Mouse (Mus musculus) cerebellum, adult 2 months (tissue): ENCODE data around the gene Foxo1. TPM values are rescaled to one million over a fixed set of nuclear protein-coding genes. Genes with fewer than 3 reads are reported as not detected.

ENCODE experiments used
- DNase-seq, 2 experiments: peaks; one replicate each; pipeline ENCODE4 v3.0.0; 2021
- H3K27ac ChIP-seq: fragments of 200-500 bp; 2 replicates; pipeline ENCODE4 v1.5.1; 2012; ENCODE audit warnings: low read length, control low read depth, inconsistent platforms; ENCODE audit not compliant: insufficient read depth
- H3K27me3 ChIP-seq: fragments of 200-500 bp; 2 replicates; pipeline ENCODE4 v1.6.1; 2012; ENCODE audit warnings: inconsistent platforms, mild to moderate bottlenecking, low read length, moderate library complexity; ENCODE audit not compliant: control insufficient read depth, insufficient read depth
- H3K4me1 ChIP-seq: fragments of 200-500 bp; 2 replicates; pipeline ENCODE4 v1.6.1; 2011; ENCODE audit warnings: low read length; ENCODE audit not compliant: control insufficient read depth, insufficient read depth
- H3K4me3 ChIP-seq: fragments of 200-500 bp; replicated peaks from 2 replicates; pipeline ENCODE3; 2011; ENCODE audit warnings: mild to moderate bottlenecking, low read depth, low read length, control low read depth; ENCODE audit not compliant: insufficient read depth
- CTCF ChIP-seq: fragments of 200-500 bp; IDR thresholded peaks from 2 replicates; pipeline ENCODE4 v1.5.1; 2011; ENCODE audit warnings: low read depth, mild to moderate bottlenecking, control low read depth, low read length, moderate library complexity, borderline replicate concordance; ENCODE audit not compliant: insufficient read depth
- POLR2A ChIP-seq: fragments of 200-500 bp; IDR thresholded peaks from 2 replicates; pipeline ENCODE4 v1.6.1; 2011; ENCODE audit warnings: low read length, control low read depth, borderline replicate concordance; ENCODE audit not compliant: insufficient read depth
- WGBS: fragments of 180-500 bp; shearing (Covaris S2); methylation state at CpG from one replicate; pipeline ENCODE4 v1.1.7; 2018; 5-methylcytosine and 5-hydroxymethylcytosine counted together
- polyA plus RNA-seq: library from polyadenylated mRNA; depleted of rRNA; stranded (reverse); fragments of >200 nt; gene quantifications from 2 replicates; pipeline ENCODE4 v1.2.3, GENCODE M21; 2012

Foxo1 gene
- polyA plus RNA-seq, 1 experiment = 5.4 TPM

DNA sequence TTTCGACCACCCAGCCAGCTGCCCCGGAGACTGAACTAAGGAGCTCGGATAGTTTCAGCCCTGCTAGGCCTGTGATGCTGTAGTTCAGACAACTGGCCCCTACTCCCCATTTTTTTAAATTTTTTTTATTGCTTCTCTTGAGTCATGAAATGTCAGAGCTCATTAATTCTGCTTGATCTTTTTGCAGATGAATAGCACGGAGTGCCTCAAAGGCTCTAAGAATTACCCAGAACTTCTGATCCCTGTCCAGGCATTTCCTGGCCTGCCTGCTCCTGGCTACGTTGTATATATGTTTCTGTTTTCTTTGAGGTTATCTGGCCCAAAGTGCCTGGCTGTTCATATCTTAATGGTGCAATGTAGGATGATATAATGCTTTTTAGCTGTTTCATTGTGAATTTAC lies 108.8 kb downstream of the Foxo1 start:
- TF ChIP-seq POLR2A = no peak
- no peak for TF ChIP-seq CTCF
- Histone ChIP-seq H3K4me3 (no peak overlapping the region), H3K4me1 (no peaks in the 10 kb centered on the region), H3K27ac (no peak overlapping the region), H3K27me3 (no peaks in the 10 kb centered on the region)
- no peak for DNase-seq
- 27% methylated on average over 5 of the region's 5 CpGs for WGBS

DNA sequence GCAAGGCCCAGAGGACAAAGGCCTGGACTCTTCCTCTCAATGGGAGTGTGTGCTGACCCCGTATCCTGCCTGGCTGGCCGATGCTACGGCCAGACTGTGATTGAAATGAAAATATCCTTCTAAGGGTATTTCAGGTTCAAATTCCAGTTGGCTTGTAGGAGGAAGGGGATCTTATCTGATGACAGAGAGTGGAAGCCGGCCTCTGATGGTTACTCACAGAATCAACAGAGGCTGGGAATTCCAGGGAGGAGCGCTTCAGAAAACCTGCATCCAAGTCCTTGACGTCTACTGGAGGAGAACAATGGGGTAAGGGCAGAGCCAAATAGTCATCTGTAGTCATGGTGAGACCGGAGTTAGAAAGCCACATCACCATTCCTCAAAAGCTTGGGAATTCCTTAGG lies 115.2 kb downstream of the Foxo1 start:
- H3K4me3 ChIP-seq = no peak overlapping the region
- no peaks in the 10 kb centered on the region; the same call in 1 of the 2 replicates for H3K4me1 ChIP-seq
- H3K27ac ChIP-seq = no peak overlapping the region
- no peaks in the 10 kb centered on the region for H3K27me3 ChIP-seq
- TF ChIP-seq CTCF (no peak), POLR2A (no peak)
- no peak for DNase-seq
- WGBS = 80% methylated on average over 7 of the region's 7 CpGs

DNA sequence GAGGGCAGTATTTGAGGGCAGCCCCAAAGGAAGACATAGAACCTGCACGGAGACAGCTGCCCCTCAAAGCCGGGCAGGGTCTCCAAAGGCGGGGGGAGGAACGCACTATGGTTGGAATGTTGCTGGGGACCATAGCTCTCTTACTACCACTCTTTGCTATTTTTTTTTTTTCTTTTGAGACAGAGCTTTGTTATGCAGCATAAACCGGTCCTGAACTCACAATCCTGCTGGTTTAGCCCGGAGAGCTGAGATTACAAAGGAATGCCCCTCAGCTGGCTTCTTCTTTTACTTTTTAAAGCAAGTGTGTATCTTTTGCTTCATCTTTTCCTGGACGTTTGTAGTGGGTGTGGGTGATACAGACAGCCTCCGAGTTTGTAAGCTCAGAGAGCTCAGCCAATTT lies 118.2 kb downstream of the Foxo1 start:
- Histone ChIP-seq H3K27me3 (no peaks in the 10 kb centered on the region), H3K27ac (no peak overlapping the region), H3K4me3 (no peak overlapping the region), H3K4me1 (peaks cover 5% of the 10 kb centered on the region)
- WGBS = 73% methylated on average over 8 of the region's 8 CpGs
- TF ChIP-seq CTCF (no peak), POLR2A (no peak)
- DNase-seq = no peak

DNA sequence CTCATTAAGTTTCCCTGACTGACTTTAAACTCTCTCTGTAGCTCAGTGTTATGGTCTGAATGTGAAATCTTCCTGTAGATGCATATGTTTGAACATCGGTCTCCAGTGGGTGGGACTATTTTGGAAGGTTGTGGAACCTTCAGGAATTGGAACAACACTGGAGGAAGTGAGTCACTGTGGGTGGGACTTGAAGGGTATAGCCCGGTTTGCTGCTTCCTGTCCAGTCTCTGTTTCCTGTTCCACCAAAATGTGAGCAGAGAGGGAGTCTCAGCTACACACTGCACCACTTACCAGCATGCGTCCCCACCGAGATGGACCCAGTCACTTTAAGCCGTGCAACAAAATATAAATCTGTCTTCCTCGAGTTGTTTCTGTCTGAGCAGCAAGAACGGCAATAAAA lies 122.2 kb downstream of the Foxo1 start:
- peaks cover 13% of the 10 kb centered on the region for H3K4me1 ChIP-seq
- H3K27ac ChIP-seq = no peak overlapping the region
- TF ChIP-seq CTCF (no peak), POLR2A (no peak)
- H3K27me3 ChIP-seq = no peaks in the 10 kb centered on the region
- 97% methylated on average over 7 of the region's 7 CpGs for WGBS
- no peak overlapping the region for H3K4me3 ChIP-seq
- no peak for DNase-seq

DNA sequence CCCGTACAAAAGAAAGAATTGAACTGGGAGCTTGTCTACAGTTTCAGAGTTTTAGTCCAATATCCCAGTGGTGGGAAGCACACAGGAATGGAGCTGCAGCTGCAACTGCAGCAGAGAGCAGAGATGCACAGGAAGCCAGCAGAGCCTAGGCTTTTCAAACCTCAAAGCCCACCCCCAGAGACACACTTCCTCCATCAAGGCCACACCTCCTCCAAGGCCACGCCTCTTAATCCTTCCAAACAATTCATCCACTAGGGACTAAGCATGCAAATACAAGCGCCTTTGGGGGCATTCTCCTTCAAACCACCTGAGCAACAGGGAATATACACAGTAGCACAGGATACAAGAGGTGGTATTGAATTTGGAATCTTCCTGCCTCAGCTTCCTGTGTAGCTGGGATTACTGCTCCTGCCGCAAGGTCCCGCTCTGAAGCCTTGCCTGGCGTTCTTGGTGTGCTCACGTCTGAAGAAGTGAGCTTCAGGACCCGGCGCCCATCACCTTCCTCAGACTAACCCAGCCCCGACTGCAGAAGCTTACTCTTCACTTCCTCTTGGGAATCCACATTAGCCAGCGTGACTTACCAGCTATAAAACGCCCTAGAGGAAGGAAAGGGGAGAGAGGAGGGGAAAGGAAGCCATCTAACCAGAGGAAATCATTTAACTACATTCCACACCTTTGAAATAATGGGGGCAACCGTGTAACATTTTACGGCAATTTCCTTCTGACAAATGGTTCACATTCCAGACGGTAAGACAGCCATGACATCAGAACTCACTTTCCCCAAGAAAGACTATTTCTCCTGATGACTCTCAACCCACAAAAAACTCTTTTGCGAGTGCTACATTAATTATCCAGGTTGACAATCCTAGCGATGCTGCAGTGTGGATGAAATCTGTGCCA lies 122.9 kb downstream of the Foxo1 start:
- no peak overlapping the region for H3K4me3 ChIP-seq
- 85% methylated on average over 17 of the region's 17 CpGs for WGBS
- H3K4me1 ChIP-seq = peaks cover 13% of the 10 kb centered on the region
- TF ChIP-seq POLR2A = no peak
- TF ChIP-seq CTCF = no peak
- no peak overlapping the region; the same call in 1 of the 2 replicates for H3K27ac ChIP-seq
- H3K27me3 ChIP-seq = no peaks in the 10 kb centered on the region
- no peak for DNase-seq

DNA sequence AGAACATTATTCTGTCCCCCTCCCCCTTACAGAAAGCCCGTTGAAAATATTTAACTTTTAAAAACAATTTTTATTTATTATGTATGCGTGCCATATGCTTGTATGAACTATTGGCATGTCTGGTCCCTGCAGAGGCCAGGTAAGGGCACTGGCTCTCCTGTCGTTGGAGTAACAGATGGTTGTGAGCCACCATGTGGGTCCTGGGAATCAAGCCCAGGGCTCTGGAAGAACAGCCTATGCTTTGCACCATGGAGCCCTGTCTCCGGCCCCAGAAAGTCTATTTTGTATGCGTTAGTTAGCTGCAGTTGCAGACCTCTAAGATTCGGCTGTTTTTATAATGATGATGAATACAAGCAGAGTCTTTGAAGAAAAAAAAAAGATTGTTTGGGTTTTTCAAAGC lies 123.8 kb downstream of the Foxo1 start:
- peak overlapping the region; percentile 83 for H3K27ac ChIP-seq
- no peak overlapping the region for H3K4me3 ChIP-seq
- peak; percentile 87 to 94 for DNase-seq
- no peaks in the 10 kb centered on the region for H3K27me3 ChIP-seq
- H3K4me1 ChIP-seq = peaks cover 19% of the 10 kb centered on the region
- no peak for TF ChIP-seq POLR2A
- no peak for TF ChIP-seq CTCF
- WGBS = 7% methylated on average over 6 of the region's 6 CpGs

DNA sequence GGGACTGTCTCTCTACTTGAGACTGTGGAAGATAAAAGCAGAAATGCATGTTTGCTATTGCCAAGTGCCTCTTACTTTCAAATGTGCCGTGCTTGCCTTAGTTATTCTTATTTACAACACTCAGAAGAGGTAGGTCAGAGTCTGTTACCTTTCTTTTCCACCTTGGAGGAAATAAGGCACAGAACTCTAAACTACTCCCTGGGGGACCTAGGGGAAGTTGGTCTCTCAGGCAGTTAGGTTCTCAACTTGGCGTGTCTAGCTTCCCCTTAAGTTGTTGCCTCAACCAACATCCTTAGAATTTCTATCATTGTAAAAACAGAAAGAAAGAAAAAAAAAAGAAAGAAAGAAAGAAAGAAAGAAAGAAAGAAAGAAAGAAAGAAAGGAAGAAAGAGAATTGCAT lies 124.4 kb downstream of the Foxo1 start:
- Histone ChIP-seq H3K4me3 (no peak overlapping the region), H3K27ac (peak overlapping the region; percentile 83), H3K27me3 (no peaks in the 10 kb centered on the region), H3K4me1 (peaks cover 24% of the 10 kb centered on the region)
- no peak for DNase-seq
- 59% methylated on average over 2 of the region's 2 CpGs for WGBS
- TF ChIP-seq POLR2A = no peak
- TF ChIP-seq CTCF = no peak

DNA sequence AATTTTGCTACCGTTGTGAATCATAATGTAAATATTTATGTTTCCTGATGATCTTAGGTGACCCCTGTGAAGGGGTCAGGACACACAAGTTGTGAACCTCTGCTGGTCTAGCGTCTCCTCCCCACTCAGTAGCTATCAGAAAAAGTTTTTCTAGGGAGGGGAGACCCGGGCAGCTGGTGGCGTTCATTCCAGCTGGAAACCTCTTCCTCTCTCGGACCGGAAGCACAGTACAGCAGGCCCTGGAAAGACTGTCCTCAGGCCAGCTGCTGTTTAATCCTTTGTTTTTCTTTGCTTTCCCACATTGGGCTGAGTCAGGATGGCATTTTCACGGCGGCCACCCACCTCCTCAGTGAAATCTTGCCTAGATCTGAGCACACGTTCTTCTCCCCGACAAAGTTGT lies 125.0 kb downstream of the Foxo1 start:
- H3K27ac ChIP-seq = no peak overlapping the region

More for the DNA sequence above, 125.0 kb downstream of the Foxo1 start:
- TF ChIP-seq CTCF (no peak), POLR2A (no peak)
- DNase-seq = no peak
- H3K4me1 ChIP-seq = peaks cover 26% of the 10 kb centered on the region
- 81% methylated on average over 10 of the region's 10 CpGs for WGBS
- no peaks in the 10 kb centered on the region for H3K27me3 ChIP-seq
- H3K4me3 ChIP-seq = no peak overlapping the region
